Mouse (Mus musculus) bone marrow macrophage, adult 2 months (primary cell): ENCODE data around the gene Cxcr1. TPM values are rescaled to one million over a fixed set of nuclear protein-coding genes. Genes with fewer than 3 reads are reported as not detected.

ENCODE experiments used
- H3K27ac ChIP-seq: 2 replicates; pipeline ENCODE4 v1.5.1; 2012; ENCODE audit warnings: low read depth, low read length; ENCODE audit not compliant: insufficient read depth
- H3K4me1 ChIP-seq: 2 replicates; pipeline ENCODE4 v1.6.1; 2012; ENCODE audit warnings: low read length; ENCODE audit not compliant: control insufficient read depth, insufficient read depth
- H3K4me3 ChIP-seq: 2 replicates; pipeline ENCODE4 v1.5.1; 2012; ENCODE audit warnings: mild to moderate bottlenecking, low read length, moderate library complexity; ENCODE audit not compliant: insufficient read depth
- CTCF ChIP-seq: IDR thresholded peaks from 2 replicates; pipeline ENCODE4 v1.5.1; 2012; ENCODE audit warnings: low read depth, mild to moderate bottlenecking, low read length, moderate library complexity
- POLR2A ChIP-seq: IDR thresholded peaks from 2 replicates; pipeline ENCODE4 v1.6.1; 2012; ENCODE audit warnings: mild to moderate bottlenecking, low read depth, low read length, borderline replicate concordance
- polyA plus RNA-seq: library from polyadenylated mRNA; stranded (reverse); fragments of >200 nt; gene quantifications from 2 replicates; pipeline ENCODE4 v1.2.4, GENCODE M21; 2012; ENCODE audit not compliant: missing spikeins, insufficient read depth, insufficient read length

Gene Cxcr1
- polyA plus RNA-seq, 1 experiment: not detected

GRCm38 (mm10) chr1:74229942-74230341, 35.5 kb upstream of the Cxcr1 start:
- H3K4me3 ChIP-seq: no peak overlapping the region
- TF ChIP-seq POLR2A: no peak
- TF ChIP-seq CTCF: no peak
- peaks cover 21% of the 10 kb centered on the region for H3K4me1 ChIP-seq
- H3K27ac ChIP-seq: no peak overlapping the region

GRCm38 (mm10) chr1:74227317-74227716, 32.9 kb upstream of the Cxcr1 start:
- Histone ChIP-seq H3K4me1 (peaks cover 11% of the 10 kb centered on the region), H3K4me3 (peak overlapping the region; percentile 25), H3K27ac (peak overlapping the region; percentile 83)
- no peak for TF ChIP-seq POLR2A

GRCm38 (mm10) chr1:74219922-74220321, 25.5 kb upstream of the Cxcr1 start:
- TF ChIP-seq CTCF (no peak), POLR2A (no peak)
- Histone ChIP-seq H3K4me3 (no peak overlapping the region), H3K4me1 (peaks cover under 1% of the 10 kb centered on the region; the same call in 1 of the 2 replicates), H3K27ac (no peak overlapping the region)

GRCm38 (mm10) chr1:74208941-74209340, 14.5 kb upstream of the Cxcr1 start:
- H3K4me3 ChIP-seq: no peak overlapping the region
- H3K4me1 ChIP-seq: peaks cover 3% of the 10 kb centered on the region; the same call in 1 of the 2 replicates
- H3K27ac ChIP-seq: no peak overlapping the region
- TF ChIP-seq POLR2A: no peak

GRCm38 (mm10) chr1:74207906-74208305, 13.5 kb upstream of the Cxcr1 start:
- TF ChIP-seq CTCF (no peak), POLR2A (no peak)

GRCm38 (mm10) chr1:74206642-74207041, 12.2 kb upstream of the Cxcr1 start:
- H3K27ac ChIP-seq: no peak overlapping the region
- no peak overlapping the region for H3K4me3 ChIP-seq
- TF ChIP-seq POLR2A (no peak), CTCF (no peak)
- peaks cover 3% of the 10 kb centered on the region; the same call in 1 of the 2 replicates for H3K4me1 ChIP-seq

More at GRCm38 (mm10) chr1:74207906-74208305, 13.5 kb upstream of the Cxcr1 start:
- Histone ChIP-seq H3K4me1 (peaks cover 3% of the 10 kb centered on the region; the same call in 1 of the 2 replicates), H3K27ac (no peak overlapping the region), H3K4me3 (no peak overlapping the region)

GRCm38 (mm10) chr1:74205881-74206280, 11.4 kb upstream of the Cxcr1 start:
- TF ChIP-seq POLR2A (no peak), CTCF (no peak)
- no peak overlapping the region for H3K4me3 ChIP-seq
- peaks cover 7% of the 10 kb centered on the region for H3K4me1 ChIP-seq
- no peak overlapping the region for H3K27ac ChIP-seq

- H3K27ac ChIP-seq: no peak overlapping the region
- H3K4me1 ChIP-seq: peaks cover 19% of the 10 kb centered on the region
- no peak overlapping the region for H3K4me3 ChIP-seq
- no peak for TF ChIP-seq POLR2A
- no peak for TF ChIP-seq CTCF
Observed at GRCm38 (mm10) chr1:74203457-74203856, 9.0 kb upstream of the Cxcr1 start.

- Histone ChIP-seq H3K27ac (peak overlapping the region; percentile 66), H3K4me3 (no peak overlapping the region)
Observed at GRCm38 (mm10) chr1:74201048-74201844, 6.8 kb upstream of the Cxcr1 start.

GRCm38 (mm10) chr1:74199046-74199445, 4.6 kb upstream of the Cxcr1 start:
- Histone ChIP-seq H3K27ac (no peak overlapping the region), H3K4me3 (no peak overlapping the region), H3K4me1 (peaks cover 20% of the 10 kb centered on the region)
- no peak for TF ChIP-seq CTCF
- TF ChIP-seq POLR2A: no peak

More at GRCm38 (mm10) chr1:74201048-74201844, 6.8 kb upstream of the Cxcr1 start:
- TF ChIP-seq POLR2A (no peak), CTCF (no peak)
- peaks cover 23% of the 10 kb centered on the region for H3K4me1 ChIP-seq
